Mouse (Mus musculus): ENCODE data around the gene Errfi1. TPM values are rescaled to one million over a fixed set of nuclear protein-coding genes. Genes with fewer than 3 reads are reported as not detected.
A peak's percentile ranks its signal among the peaks of the same experiment; 100 is the strongest.

The Errfi1 gene
- polyA plus RNA-seq, 1 experiment from 2014 or later: 26.9 TPM

- Histone ChIP-seq H3K9me3 (no peaks in the 10 kb centered on the region), H3K36me3 (no peaks in the 10 kb centered on the region), H3K4me2 (replicated peaks) (no peak overlapping the region), H3K4me3 (no peak overlapping the region), H3K27ac (no peak overlapping the region), H3K27me3 (no peaks in the 10 kb centered on the region), H3K9ac (no peak overlapping the region), H3K4me1 (no peaks in the 10 kb centered on the region)
- no peak for ATAC-seq (ENCODE audit: insufficient number of reproducible peaks, insufficient read depth, low FRiP score, low TSS enrichment)
- WGBS: 51% methylated on average over 10 of the region's 10 CpGs
These were observed 3.8 kb upstream of the Errfi1 start for GRCm38 (mm10) chr4:150849964-150850363.

GRCm38 (mm10) chr4:150850893-150851292, 2.8 kb upstream of the Errfi1 start:
- no peak overlapping the region for H3K4me2 ChIP-seq (replicated peaks)
- no peak for ATAC-seq (ENCODE audit: insufficient number of reproducible peaks, insufficient read depth, low FRiP score, low TSS enrichment)
- 90% methylated on average over 4 of the region's 4 CpGs for WGBS
- H3K4me1 ChIP-seq: no peaks in the 10 kb centered on the region
- no peak overlapping the region for H3K27ac ChIP-seq
- no peaks in the 10 kb centered on the region for H3K9me3 ChIP-seq
- H3K27me3 ChIP-seq: no peaks in the 10 kb centered on the region
- no peaks in the 10 kb centered on the region for H3K36me3 ChIP-seq
- H3K9ac ChIP-seq: no peak overlapping the region
- H3K4me3 ChIP-seq: no peak overlapping the region

GRCm38 (mm10) chr4:150852045-150852444, 1.7 kb upstream of the Errfi1 start:
- Histone ChIP-seq H3K4me2 (replicated peaks) (no peak overlapping the region), H3K27ac (no peak overlapping the region), H3K9me3 (no peaks in the 10 kb centered on the region), H3K27me3 (no peaks in the 10 kb centered on the region), H3K9ac (no peak overlapping the region), H3K4me3 (no peak overlapping the region), H3K36me3 (no peaks in the 10 kb centered on the region), H3K4me1 (peaks cover 6% of the 10 kb centered on the region; the same call in 1 of the 2 replicates)
- 68% methylated on average over 8 of the region's 8 CpGs for WGBS
- no peak for ATAC-seq (ENCODE audit: insufficient number of reproducible peaks, insufficient read depth, low FRiP score, low TSS enrichment)

- Histone ChIP-seq H3K4me1 (peaks cover 8% of the 10 kb centered on the region; the same call in 1 of the 2 replicates), H3K9ac (no peak overlapping the region), H3K4me3 (no peak overlapping the region), H3K9me3 (no peaks in the 10 kb centered on the region), H3K27ac (no peak overlapping the region), H3K27me3 (no peaks in the 10 kb centered on the region), H3K4me2 (replicated peaks) (no peak overlapping the region), H3K36me3 (no peaks in the 10 kb centered on the region)
- 79% methylated on average over 4 of the region's 4 CpGs for WGBS
- no peak for ATAC-seq (ENCODE audit: insufficient number of reproducible peaks, insufficient read depth, low FRiP score, low TSS enrichment)
These were observed 1.2 kb upstream of the Errfi1 start for GRCm38 (mm10) chr4:150852479-150852878.

GRCm38 (mm10) chr4:150854839-150855246, 1.1 kb downstream of the Errfi1 start:
- Histone ChIP-seq H3K27me3 (no peaks in the 10 kb centered on the region), H3K4me2 (replicated peaks) (peak overlapping the region; percentile 66), H3K4me3 (peak overlapping the region; percentile 85), H3K9ac (peak overlapping the region; percentile 96), H3K4me1 (peaks cover 10% of the 10 kb centered on the region; the same call in 1 of the 2 replicates), H3K9me3 (no peaks in the 10 kb centered on the region), H3K36me3 (no peaks in the 10 kb centered on the region), H3K27ac (peak overlapping the region; percentile 99)
- WGBS: under 1% methylated on average over 59 of the region's 59 CpGs
- ATAC-seq (ENCODE audit: insufficient number of reproducible peaks, insufficient read depth, low FRiP score, low TSS enrichment): peak; percentile 97

GRCm38 (mm10) chr4:150855346-150855745, 1.6 kb downstream of the Errfi1 start:
- H3K36me3 ChIP-seq: no peaks in the 10 kb centered on the region
- H3K4me2 ChIP-seq (replicated peaks): peak overlapping the region; percentile 66
- peak overlapping the region; percentile 85 for H3K4me3 ChIP-seq
- no peaks in the 10 kb centered on the region for H3K9me3 ChIP-seq
- H3K27ac ChIP-seq: peak overlapping the region; percentile 99
- WGBS: under 1% methylated on average over 42 of the region's 43 CpGs
- H3K4me1 ChIP-seq: peaks cover 10% of the 10 kb centered on the region; the same call in 1 of the 2 replicates
- peak overlapping the region; percentile 96 for H3K9ac ChIP-seq
- no peak for ATAC-seq (ENCODE audit: insufficient number of reproducible peaks, insufficient read depth, low FRiP score, low TSS enrichment)
- no peaks in the 10 kb centered on the region for H3K27me3 ChIP-seq

GRCm38 (mm10) chr4:150860526-150860925, 6.8 kb downstream of the Errfi1 start:
- peaks cover 21% of the 10 kb centered on the region; the same call in 1 of the 2 replicates for H3K4me1 ChIP-seq
- H3K4me3 ChIP-seq: no peak overlapping the region
- H3K9ac ChIP-seq: no peak overlapping the region
- ATAC-seq (ENCODE audit: insufficient number of reproducible peaks, insufficient read depth, low FRiP score, low TSS enrichment): no peak
- WGBS: 90% methylated on average over 4 of the region's 4 CpGs
- no peak overlapping the region for H3K27ac ChIP-seq
- H3K27me3 ChIP-seq: no peaks in the 10 kb centered on the region
- H3K36me3 ChIP-seq: peaks cover 2% of the 10 kb centered on the region; the same call in 1 of the 2 replicates
- no peak overlapping the region for H3K4me2 ChIP-seq (replicated peaks)
- H3K9me3 ChIP-seq: no peaks in the 10 kb centered on the region

GRCm38 (mm10) chr4:150861161-150861560, 7.4 kb downstream of the Errfi1 start:
- WGBS: 79% methylated on average over 2 of the region's 2 CpGs
- Histone ChIP-seq H3K9ac (no peak overlapping the region), H3K4me3 (no peak overlapping the region), H3K27ac (no peak overlapping the region), H3K9me3 (no peaks in the 10 kb centered on the region), H3K36me3 (peaks cover 9% of the 10 kb centered on the region), H3K4me1 (peaks cover 21% of the 10 kb centered on the region; the same call in 1 of the 2 replicates), H3K4me2 (replicated peaks) (no peak overlapping the region), H3K27me3 (no peaks in the 10 kb centered on the region)
- ATAC-seq (ENCODE audit: insufficient number of reproducible peaks, insufficient read depth, low FRiP score, low TSS enrichment): no peak

- Histone ChIP-seq H3K4me3 (no peak overlapping the region), H3K27ac (no peak overlapping the region; the same call in 1 of the 2 replicates), H3K9ac (no peak overlapping the region), H3K27me3 (no peaks in the 10 kb centered on the region), H3K4me2 (replicated peaks) (no peak overlapping the region), H3K9me3 (no peaks in the 10 kb centered on the region), H3K36me3 (peaks cover 24% of the 10 kb centered on the region), H3K4me1 (0 out of 2 replicates have a peak, but pooled peaks cover 10% of the 10 kb centered on the region)
- WGBS: 25% methylated on average over 8 of the region's 8 CpGs
- no peak for ATAC-seq (ENCODE audit: insufficient number of reproducible peaks, insufficient read depth, low FRiP score, low TSS enrichment)
These were observed 9.1 kb downstream of the Errfi1 start for GRCm38 (mm10) chr4:150862626-150863375.

GRCm38 (mm10) chr4:150865371-150865770, 11.7 kb downstream of the Errfi1 start:
- ATAC-seq (ENCODE audit: insufficient number of reproducible peaks, insufficient read depth, low FRiP score, low TSS enrichment): no peak
- H3K27me3 ChIP-seq: no peaks in the 10 kb centered on the region
- no peak overlapping the region for H3K27ac ChIP-seq
- H3K4me2 ChIP-seq (replicated peaks): no peak overlapping the region
- no peak overlapping the region for H3K9ac ChIP-seq
- peaks cover 29% of the 10 kb centered on the region for H3K36me3 ChIP-seq
- peaks cover 18% of the 10 kb centered on the region for H3K4me1 ChIP-seq
- H3K9me3 ChIP-seq: no peaks in the 10 kb centered on the region
- no peak overlapping the region for H3K4me3 ChIP-seq

- H3K36me3 ChIP-seq: peaks cover 29% of the 10 kb centered on the region
- H3K9me3 ChIP-seq: no peaks in the 10 kb centered on the region
- 84% methylated on average over 11 of the region's 11 CpGs for WGBS
- no peak for ATAC-seq (ENCODE audit: insufficient number of reproducible peaks, insufficient read depth, low FRiP score, low TSS enrichment)
- peaks cover 21% of the 10 kb centered on the region for H3K4me1 ChIP-seq
- no peak overlapping the region; the same call in 1 of the 2 replicates for H3K27ac ChIP-seq
- H3K4me2 ChIP-seq (replicated peaks): no peak overlapping the region
- no peak overlapping the region for H3K9ac ChIP-seq
- no peaks in the 10 kb centered on the region for H3K27me3 ChIP-seq
- no peak overlapping the region for H3K4me3 ChIP-seq
These were observed 12.3 kb downstream of the Errfi1 start for GRCm38 (mm10) chr4:150866069-150866468.

GRCm38 (mm10) chr4:150866494-150866893, 12.8 kb downstream of the Errfi1 start:
- H3K4me1 ChIP-seq: peaks cover 25% of the 10 kb centered on the region
- no peak for ATAC-seq (ENCODE audit: insufficient number of reproducible peaks, insufficient read depth, low FRiP score, low TSS enrichment)
- H3K9me3 ChIP-seq: no peaks in the 10 kb centered on the region
- peaks cover 29% of the 10 kb centered on the region for H3K36me3 ChIP-seq
- H3K27me3 ChIP-seq: no peaks in the 10 kb centered on the region
- WGBS: 96% methylated on average over 12 of the region's 12 CpGs
- no peak overlapping the region; the same call in 1 of the 2 replicates for H3K27ac ChIP-seq
- no peak overlapping the region for H3K4me3 ChIP-seq
- H3K4me2 ChIP-seq (replicated peaks): no peak overlapping the region
- H3K9ac ChIP-seq: no peak overlapping the region

Data from embryonic facial prominence, embryonic 12.5 days (tissue).